Mouse (Mus musculus) heart, embryonic 13.5 days (tissue): Measurements from ENCODE around the gene Col9a2. TPM values are rescaled to one million over a fixed set of nuclear protein-coding genes. Genes with fewer than 3 reads are reported as not detected.
A peak's percentile ranks its signal among the peaks of the same experiment; 100 is the strongest.
"Not testable (repeated sequence)": the region's sequence is repeated elsewhere in the genome, so short reads cannot be mapped to it uniquely, and the experiment has no call there.

Experiments
- ATAC-seq: fragments of 200-750 bp; cut with Nextera tagmentation; 2 replicates; pipeline ENCODE4 v1.8.0; 2017; ENCODE audit warnings: moderate TSS enrichment; ENCODE audit not compliant: insufficient number of reproducible peaks, low FRiP score, low TSS enrichment; ENCODE audit errors: extremely low read depth
- H3K27ac ChIP-seq: fragments of 300-500 bp; sonication (generic); replicated peaks from 2 replicates; pipeline ENCODE4 v1.5.1; 2015; ENCODE audit warnings: moderate library complexity, mild to moderate bottlenecking, inconsistent platforms
- H3K27me3 ChIP-seq: fragments of 300-500 bp; sonication (generic); replicated peaks from 2 replicates; pipeline ENCODE4 v1.6.1; 2015; ENCODE audit warnings: mild to moderate bottlenecking, inconsistent platforms
- H3K36me3 ChIP-seq: fragments of 300-500 bp; sonication (generic); 2 replicates; pipeline ENCODE4 v1.6.1; 2015; ENCODE audit warnings: mild to moderate bottlenecking, inconsistent platforms
- H3K4me1 ChIP-seq: fragments of 300-500 bp; sonication (generic); 2 replicates; pipeline ENCODE4 v1.6.1; 2015; ENCODE audit warnings: inconsistent platforms
- H3K4me2 ChIP-seq: fragments of 300-500 bp; sonication (generic); 2 replicates; pipeline ENCODE4 v1.6.1; 2015; ENCODE audit warnings: inconsistent platforms, mild to moderate bottlenecking, moderate library complexity
- H3K4me3 ChIP-seq: fragments of 300-500 bp; sonication (generic); 2 replicates; pipeline ENCODE4 v1.5.1; 2015; ENCODE audit warnings: moderate library complexity, mild to moderate bottlenecking, inconsistent platforms
- H3K9ac ChIP-seq: fragments of 300-500 bp; sonication (generic); 2 replicates; pipeline ENCODE4 v1.6.1; 2015; ENCODE audit warnings: inconsistent platforms, mild to moderate bottlenecking, moderate library complexity
- H3K9me3 ChIP-seq: fragments of 300-500 bp; sonication (generic); 2 replicates; pipeline ENCODE4 v1.6.1; 2016; ENCODE audit warnings: inconsistent platforms
- WGBS: fragments of 180-500 bp; shearing (Covaris S2); methylation state at CpG from one replicate; pipeline ENCODE4 v1.1.7; 2015; ENCODE audit warnings: mixed read lengths; 5-methylcytosine and 5-hydroxymethylcytosine counted together
- polyA plus RNA-seq: library from polyadenylated mRNA; unstranded; fragments of >200 nt; fragmentation: Nextera tagmentation; extraction: Ambion mirVana; gene quantifications from 2 replicates; pipeline ENCODE4 v1.2.1, GENCODE M21; 2015

Col9a2 gene
- polyA plus RNA-seq, 1 experiment from 2014 or later = 7.9 TPM

- ATAC-seq = no peak
- Histone ChIP-seq H3K36me3 (no peaks in the 10 kb centered on the region; the same call in 1 of the 2 replicates), H3K4me3 (no peak overlapping the region), H3K4me1 (peaks cover 14% of the 10 kb centered on the region), H3K27me3 (peaks cover 23% of the 10 kb centered on the region), H3K9me3 (no peaks in the 10 kb centered on the region), H3K4me2 (peak overlapping the region; percentile 56), H3K27ac (no peak overlapping the region), H3K9ac (peak overlapping the region; percentile 50)
- WGBS = 28% methylated on average over 4 of the region's 4 CpGs
Observed at GRCm38 (mm10) chr4:121051863-121052262, 12.7 kb downstream of the Col9a2 start.

GRCm38 (mm10) chr4:121052454-121053323, 13.5 kb downstream of the Col9a2 start:
- Histone ChIP-seq H3K4me2 (peak overlapping the region; percentile 56), H3K9ac (peak overlapping the region; percentile 50), H3K4me1 (peaks cover 14% of the 10 kb centered on the region), H3K36me3 (no peaks in the 10 kb centered on the region; the same call in 1 of the 2 replicates), H3K4me3 (peak overlapping the region; percentile 29), H3K9me3 (no peaks in the 10 kb centered on the region), H3K27me3 (peaks cover 23% of the 10 kb centered on the region), H3K27ac (no peak overlapping the region)
- WGBS = 12% methylated on average over 35 of the region's 35 CpGs
- no peak for ATAC-seq

- WGBS = 45% methylated on average over 3 of the region's 3 CpGs
- ATAC-seq = no peak
- H3K4me1 ChIP-seq = peaks cover 14% of the 10 kb centered on the region
- no peaks in the 10 kb centered on the region for H3K9me3 ChIP-seq
- peaks cover 23% of the 10 kb centered on the region for H3K27me3 ChIP-seq
- H3K36me3 ChIP-seq = peaks cover 23% of the 10 kb centered on the region
- H3K9ac ChIP-seq = no peak overlapping the region
- no peak overlapping the region for H3K4me2 ChIP-seq
- no peak overlapping the region for H3K27ac ChIP-seq
- no peak overlapping the region for H3K4me3 ChIP-seq
Observed at GRCm38 (mm10) chr4:121056342-121056741, 17.2 kb downstream of the Col9a2 start.

- ATAC-seq = no peak
- Histone ChIP-seq H3K27me3 (peaks cover 22% of the 10 kb centered on the region), H3K4me2 (no peak overlapping the region), H3K4me1 (peaks cover 10% of the 10 kb centered on the region), H3K36me3 (peaks cover 29% of the 10 kb centered on the region), H3K27ac (no peak overlapping the region), H3K9ac (no peak overlapping the region), H3K4me3 (no peak overlapping the region), H3K9me3 (no peaks in the 10 kb centered on the region)
- 35% methylated on average over 2 of the region's 2 CpGs for WGBS
Observed at GRCm38 (mm10) chr4:121057032-121057431, 17.8 kb downstream of the Col9a2 start.

GRCm38 (mm10) chr4:121059218-121059617, 20.0 kb downstream of the Col9a2 start:
- ATAC-seq, H3K27ac ChIP-seq, H3K9me3 ChIP-seq, H3K27me3 ChIP-seq, H3K4me2 ChIP-seq, H3K4me1 ChIP-seq, H3K9ac ChIP-seq, H3K4me3 ChIP-seq: not testable (repeated sequence)
- 61% methylated on average over 10 of the region's 10 CpGs for WGBS
- peaks cover 47% of the 10 kb centered on the region for H3K36me3 ChIP-seq

- no peak overlapping the region for H3K4me2 ChIP-seq
- no peak overlapping the region for H3K27ac ChIP-seq
- no peaks in the 10 kb centered on the region for H3K4me1 ChIP-seq
- peaks cover 82% of the 10 kb centered on the region for H3K36me3 ChIP-seq
- WGBS = 38% methylated on average over 2 of the region's 2 CpGs
- H3K9ac ChIP-seq = no peak overlapping the region
- H3K27me3 ChIP-seq = no peaks in the 10 kb centered on the region
- no peak for ATAC-seq
- no peak overlapping the region for H3K4me3 ChIP-seq
- no peaks in the 10 kb centered on the region for H3K9me3 ChIP-seq
Observed at GRCm38 (mm10) chr4:121065336-121065735, 26.2 kb downstream of the Col9a2 start.

GRCm38 (mm10) chr4:121074250-121074649, 35.1 kb downstream of the Col9a2 start:
- ATAC-seq = no peak
- Histone ChIP-seq H3K9ac (no peak overlapping the region), H3K4me2 (no peak overlapping the region), H3K4me3 (no peak overlapping the region), H3K36me3 (peaks cover 83% of the 10 kb centered on the region), H3K9me3 (no peaks in the 10 kb centered on the region), H3K27me3 (no peaks in the 10 kb centered on the region), H3K27ac (no peak overlapping the region), H3K4me1 (no peaks in the 10 kb centered on the region)
- WGBS = 85% methylated on average over 4 of the region's 4 CpGs

GRCm38 (mm10) chr4:121077915-121078646, 38.9 kb downstream of the Col9a2 start:
- Histone ChIP-seq H3K4me2 (no peak overlapping the region), H3K9me3 (no peaks in the 10 kb centered on the region), H3K36me3 (peaks cover 90% of the 10 kb centered on the region), H3K4me1 (no peaks in the 10 kb centered on the region), H3K27me3 (no peaks in the 10 kb centered on the region), H3K9ac (no peak overlapping the region), H3K27ac (no peak overlapping the region), H3K4me3 (no peak overlapping the region)
- no peak for ATAC-seq
- 77% methylated on average over 3 of the region's 3 CpGs for WGBS

- no peak overlapping the region for H3K27ac ChIP-seq
- H3K4me1 ChIP-seq = no peaks in the 10 kb centered on the region
- no peaks in the 10 kb centered on the region for H3K9me3 ChIP-seq
- WGBS = 79% methylated on average over 1 of the region's 1 CpGs
- no peak for ATAC-seq
- H3K27me3 ChIP-seq = no peaks in the 10 kb centered on the region
- H3K36me3 ChIP-seq = peaks cover 90% of the 10 kb centered on the region
- H3K9ac ChIP-seq = no peak overlapping the region
- H3K4me3 ChIP-seq = no peak overlapping the region
- no peak overlapping the region for H3K4me2 ChIP-seq
Observed at GRCm38 (mm10) chr4:121080395-121080794, 41.2 kb downstream of the Col9a2 start.

GRCm38 (mm10) chr4:121084506-121084905, 45.3 kb downstream of the Col9a2 start:
- ATAC-seq = no peak
- no peak overlapping the region for H3K9ac ChIP-seq
- H3K36me3 ChIP-seq = peaks cover 86% of the 10 kb centered on the region

GRCm38 (mm10) chr4:121088696-121089095, 49.5 kb downstream of the Col9a2 start:
- Histone ChIP-seq H3K27me3 (no peaks in the 10 kb centered on the region), H3K9ac (no peak overlapping the region), H3K4me1 (no peaks in the 10 kb centered on the region), H3K27ac (no peak overlapping the region), H3K9me3 (no peaks in the 10 kb centered on the region), H3K4me2 (no peak overlapping the region), H3K4me3 (no peak overlapping the region), H3K36me3 (peaks cover 85% of the 10 kb centered on the region)
- WGBS = 87% methylated on average over 2 of the region's 2 CpGs
- ATAC-seq = no peak

More at GRCm38 (mm10) chr4:121084506-121084905, 45.3 kb downstream of the Col9a2 start:
- H3K9me3 ChIP-seq = no peaks in the 10 kb centered on the region
- H3K4me1 ChIP-seq = no peaks in the 10 kb centered on the region
- H3K4me2 ChIP-seq = no peak overlapping the region
- H3K4me3 ChIP-seq = no peak overlapping the region
- H3K27me3 ChIP-seq = no peaks in the 10 kb centered on the region
- no peak overlapping the region for H3K27ac ChIP-seq
